Mouse (Mus musculus): ENCODE measurements around the gene 0610012G03Rik. TPM values are rescaled to one million over a fixed set of nuclear protein-coding genes. Genes with fewer than 3 reads are reported as not detected.

Gene 0610012G03Rik
- polyA plus RNA-seq, 1 experiment = 49.6 TPM

DNA sequence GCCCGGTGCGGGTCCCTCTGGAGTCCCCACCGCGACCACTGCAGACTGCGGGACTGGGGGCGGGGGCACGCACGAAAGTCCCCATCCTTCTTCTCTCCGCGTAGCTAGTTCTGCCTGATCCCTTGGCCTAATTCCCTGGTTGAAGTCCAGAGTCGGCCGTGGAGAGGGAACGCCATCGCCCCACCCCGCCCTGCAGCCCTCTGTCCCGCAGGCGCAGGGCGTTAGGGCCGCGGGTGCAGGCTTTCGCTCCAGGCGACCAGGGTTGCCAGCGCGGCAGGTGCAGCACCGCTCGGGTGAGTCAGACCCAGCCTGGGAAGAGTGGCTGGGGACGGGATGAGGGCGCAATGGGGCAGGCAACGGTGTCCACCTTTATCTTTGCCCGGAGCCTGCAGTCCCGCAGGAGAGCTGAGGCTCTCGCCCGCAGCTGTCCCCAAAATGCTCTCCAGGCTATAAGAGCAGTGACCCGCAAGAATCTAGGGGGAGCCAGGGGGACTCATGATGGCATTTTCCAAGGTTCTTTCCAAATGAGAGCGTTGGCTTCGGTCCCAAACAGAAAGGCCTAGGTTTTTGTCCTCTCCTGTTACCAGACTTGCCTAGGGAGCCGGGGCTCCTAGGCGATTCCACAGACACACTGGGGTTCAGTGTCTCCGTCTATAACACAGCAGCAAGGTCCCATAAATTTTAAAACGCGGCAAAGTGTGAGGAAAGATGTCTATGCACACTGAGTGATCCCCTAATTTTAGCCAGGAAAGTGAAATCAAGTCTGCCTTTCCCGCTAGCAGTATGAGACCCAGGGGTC, 14.3 kb downstream of the 0610012G03Rik start, which contains the start of gene Pigz:
TSS of gene Pigz (plus strand) at position 101 of the 799 bp plus-strand sequence.
- Histone ChIP-seq H3K4me1 (ENCODE audit: control insufficient read depth, insufficient read depth, low read length) (peaks cover 3% of the 10 kb centered on the region), H3K4me3 (replicated peaks; ENCODE audit: extremely low read depth, low read depth, low read length) (peak within 1 kb of the TSS; percentile 65)
- no peak for TF ChIP-seq CTCF (IDR thresholded peaks at IDR 0.05; ENCODE audit: insufficient read depth, low read length)
- no peak for TF ChIP-seq POLR2A (IDR thresholded peaks at IDR 0.05; ENCODE audit: borderline replicate concordance, extremely low read depth, low read depth, low read length)
- 14% methylated on average over 42 of the region's 42 CpGs for WGBS
- DNase-seq = peak; percentile 31

DNA sequence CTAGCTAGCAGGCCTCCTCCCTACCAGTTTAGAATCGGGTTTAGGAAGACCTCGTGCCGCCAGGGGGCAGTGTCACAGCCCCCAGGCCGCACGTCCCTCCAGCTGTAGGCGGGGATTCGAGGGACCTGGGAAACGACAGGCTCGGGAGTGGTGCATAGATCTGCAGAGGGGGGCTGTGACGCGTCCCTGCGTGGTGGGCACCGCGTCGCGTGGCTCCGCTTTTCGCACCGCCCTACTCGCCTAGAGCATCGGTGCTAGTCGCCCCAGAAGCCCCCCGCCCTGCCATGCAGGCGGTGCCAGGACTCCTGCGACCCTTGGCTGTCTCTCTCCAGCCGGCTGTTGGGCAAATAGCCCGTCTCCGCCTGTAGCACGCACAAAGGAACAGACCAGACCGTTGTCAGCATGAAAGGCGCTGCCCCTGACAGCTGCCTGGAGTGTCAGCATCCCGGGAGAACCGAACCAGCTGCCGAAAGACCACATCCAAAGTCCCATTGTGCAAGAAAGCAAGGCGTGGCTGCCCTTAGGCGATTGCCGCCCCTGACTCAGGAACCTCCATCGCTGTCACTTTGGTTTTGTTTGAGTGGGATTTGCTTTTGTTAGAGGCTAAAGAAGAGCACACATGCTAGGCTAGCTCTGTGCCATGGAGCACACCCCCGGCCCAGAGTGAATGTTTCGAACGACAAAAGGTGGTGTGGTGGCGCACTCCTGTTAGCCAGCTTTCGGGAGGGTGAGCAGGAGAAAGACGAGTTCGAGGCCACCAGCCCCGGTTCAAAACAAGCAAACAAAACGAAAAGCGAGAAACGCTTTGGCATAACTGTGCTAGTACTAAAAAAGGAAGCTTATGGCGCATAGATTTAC, 15.2 kb downstream of the 0610012G03Rik start:
- peaks cover 3% of the 10 kb centered on the region for H3K4me1 ChIP-seq (ENCODE audit: control insufficient read depth, insufficient read depth, low read length)
- peak; percentile 73 for DNase-seq
- H3K4me3 ChIP-seq (replicated peaks; ENCODE audit: extremely low read depth, low read depth, low read length) = peak overlapping the region; percentile 65
- TF ChIP-seq CTCF (IDR thresholded peaks at IDR 0.05; ENCODE audit: insufficient read depth, low read length) (peak; percentile 72), POLR2A (IDR thresholded peaks at IDR 0.05; ENCODE audit: borderline replicate concordance, extremely low read depth, low read depth, low read length) (no peak; the same call in 1 of the 2 replicates)
- 1% methylated on average over 50 of the region's 50 CpGs for WGBS

DNA sequence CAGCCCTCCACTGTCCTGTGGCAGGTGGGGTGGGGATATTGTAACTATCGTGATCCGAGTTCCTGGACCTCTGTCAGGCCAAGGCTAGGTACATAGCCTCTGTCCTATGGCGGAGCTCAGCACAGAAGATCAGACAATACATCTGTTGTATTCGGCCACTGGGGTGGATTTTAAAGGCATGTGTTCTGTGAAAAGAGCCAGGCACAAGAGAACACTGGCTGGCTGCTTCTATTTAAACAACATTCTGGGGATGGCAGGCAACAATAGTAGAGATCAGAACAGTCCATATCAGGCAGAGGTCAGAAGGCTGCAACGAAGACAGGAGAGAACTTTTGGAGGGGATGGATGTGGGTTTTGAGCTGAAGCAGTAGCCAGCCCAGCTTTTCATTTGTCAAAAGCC, 16.0 kb downstream of the 0610012G03Rik start:
- WGBS = 67% methylated on average over 5 of the region's 5 CpGs
- TF ChIP-seq POLR2A (IDR thresholded peaks at IDR 0.05; ENCODE audit: borderline replicate concordance, extremely low read depth, low read depth, low read length) (no peak), CTCF (IDR thresholded peaks at IDR 0.05; ENCODE audit: insufficient read depth, low read length) (no peak)
- Histone ChIP-seq H3K4me1 (ENCODE audit: control insufficient read depth, insufficient read depth, low read length) (peaks cover 3% of the 10 kb centered on the region), H3K4me3 (replicated peaks; ENCODE audit: extremely low read depth, low read depth, low read length) (no peak overlapping the region)
- no peak for DNase-seq

DNA sequence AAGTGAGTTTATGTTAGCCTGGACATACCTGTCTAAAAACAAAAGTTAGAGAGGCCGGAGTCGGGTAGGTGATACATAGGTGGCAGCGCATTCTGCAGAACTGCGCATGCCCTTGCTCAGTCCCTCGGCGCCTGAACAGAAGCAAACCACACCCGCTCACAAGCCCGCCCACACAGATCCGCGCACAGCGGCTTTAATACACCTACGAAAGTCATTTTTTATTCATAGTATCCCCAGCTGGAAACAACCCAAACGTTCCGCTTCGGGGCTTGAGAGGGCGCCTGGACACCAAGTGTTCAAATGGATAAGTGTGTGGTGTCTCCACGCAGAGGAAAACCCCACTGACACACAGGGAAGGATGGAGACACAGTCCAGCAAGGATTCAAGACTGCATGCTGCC, 17.0 kb downstream of the 0610012G03Rik start:
- H3K4me1 ChIP-seq (ENCODE audit: control insufficient read depth, insufficient read depth, low read length) = peaks cover 3% of the 10 kb centered on the region
- DNase-seq = no peak
- no peak for TF ChIP-seq POLR2A (IDR thresholded peaks at IDR 0.05; ENCODE audit: borderline replicate concordance, extremely low read depth, low read depth, low read length)
- H3K4me3 ChIP-seq (replicated peaks; ENCODE audit: extremely low read depth, low read depth, low read length) = no peak overlapping the region
- 72% methylated on average over 17 of the region's 17 CpGs for WGBS

DNA sequence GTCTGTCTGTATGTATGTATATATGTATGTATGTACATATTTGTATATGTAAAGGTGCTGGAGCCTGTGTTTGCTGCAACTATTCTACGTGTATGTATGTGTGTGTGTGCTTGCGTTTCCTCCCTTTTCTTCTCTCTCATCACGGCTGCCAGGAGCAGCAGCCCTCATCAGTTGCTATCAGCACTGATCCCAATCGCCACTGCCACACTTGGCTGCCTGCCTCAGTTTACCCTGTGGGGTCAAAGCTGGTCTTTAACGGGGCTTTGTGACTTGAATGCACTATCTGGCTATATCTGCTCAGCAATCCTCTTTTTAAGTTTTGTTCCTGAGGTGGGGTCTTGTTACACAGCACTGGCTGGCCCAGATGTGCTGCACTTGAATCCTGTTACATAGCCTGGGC, 20.9 kb downstream of the 0610012G03Rik start:
- no peak for TF ChIP-seq CTCF (IDR thresholded peaks at IDR 0.05; ENCODE audit: insufficient read depth, low read length)
- no peak for TF ChIP-seq POLR2A (IDR thresholded peaks at IDR 0.05; ENCODE audit: borderline replicate concordance, extremely low read depth, low read depth, low read length)
- H3K4me1 ChIP-seq (ENCODE audit: control insufficient read depth, insufficient read depth, low read length) = no peaks in the 10 kb centered on the region
- 81% methylated on average over 5 of the region's 5 CpGs for WGBS
- H3K4me3 ChIP-seq (replicated peaks; ENCODE audit: extremely low read depth, low read depth, low read length) = no peak overlapping the region
- no peak for DNase-seq

DNA sequence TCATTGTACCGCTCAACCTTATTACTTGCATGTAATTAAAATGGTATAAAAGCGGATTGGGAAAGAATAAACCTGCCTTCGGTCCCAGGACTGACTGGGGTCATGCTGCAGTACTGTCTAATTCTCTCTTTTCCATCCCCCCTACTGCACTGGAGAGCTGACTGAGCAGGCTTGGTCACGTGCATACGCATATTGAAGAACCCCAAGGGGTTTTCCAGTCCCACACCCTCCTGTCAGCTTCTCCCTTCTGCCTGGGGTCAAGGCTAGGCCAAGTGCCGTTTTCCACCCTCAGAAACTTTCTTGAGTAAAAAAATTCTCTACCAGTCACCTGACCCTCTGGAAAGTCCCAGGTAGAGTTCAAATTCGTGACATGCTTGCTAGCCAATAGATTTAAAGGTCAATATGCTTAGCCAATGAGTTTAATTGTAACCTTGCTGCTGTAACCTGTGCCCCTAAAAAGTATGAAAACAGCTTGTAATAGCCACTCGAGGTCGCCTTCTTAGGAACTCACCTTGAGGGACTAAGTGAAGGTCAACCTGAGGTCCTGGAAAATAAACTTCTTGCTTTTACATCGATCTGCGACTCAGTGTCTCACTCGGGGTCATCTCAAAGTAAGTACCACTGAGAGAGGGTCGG, 21.6 kb downstream of the 0610012G03Rik start:
- Histone ChIP-seq H3K4me1 (ENCODE audit: control insufficient read depth, insufficient read depth, low read length) (no peaks in the 10 kb centered on the region), H3K4me3 (replicated peaks; ENCODE audit: extremely low read depth, low read depth, low read length) (no peak overlapping the region)
- WGBS = 77% methylated on average over 13 of the region's 13 CpGs
- TF ChIP-seq CTCF (IDR thresholded peaks at IDR 0.05; ENCODE audit: insufficient read depth, low read length) (no peak), POLR2A (IDR thresholded peaks at IDR 0.05; ENCODE audit: borderline replicate concordance, extremely low read depth, low read depth, low read length) (no peak)
- no peak for DNase-seq

DNA sequence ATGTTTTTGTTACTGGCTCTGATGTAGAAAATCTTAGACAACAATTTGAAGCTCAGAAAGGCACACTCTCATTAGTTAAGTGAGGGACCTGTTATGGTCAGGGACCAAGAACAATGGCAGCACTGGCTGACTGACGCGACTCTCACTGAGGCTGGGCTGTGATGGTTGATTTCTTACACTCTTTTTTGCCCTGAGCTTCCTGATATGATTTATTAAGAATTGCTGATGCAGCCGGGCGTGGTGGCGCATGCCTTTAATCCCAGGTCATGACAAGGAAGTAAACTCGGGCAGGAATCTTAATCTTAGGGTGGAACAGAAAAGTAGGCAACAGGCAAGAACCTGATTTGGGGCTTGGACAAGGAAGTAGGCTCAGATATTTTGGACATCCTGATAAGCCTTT, 22.2 kb downstream of the 0610012G03Rik start:
- Histone ChIP-seq H3K4me3 (replicated peaks; ENCODE audit: extremely low read depth, low read depth, low read length) (no peak overlapping the region), H3K4me1 (ENCODE audit: control insufficient read depth, insufficient read depth, low read length) (no peaks in the 10 kb centered on the region)
- no peak for DNase-seq
- TF ChIP-seq CTCF (IDR thresholded peaks at IDR 0.05; ENCODE audit: insufficient read depth, low read length) (no peak), POLR2A (IDR thresholded peaks at IDR 0.05; ENCODE audit: borderline replicate concordance, extremely low read depth, low read depth, low read length) (no peak)
- 64% methylated on average over 6 of the region's 6 CpGs for WGBS

DNA sequence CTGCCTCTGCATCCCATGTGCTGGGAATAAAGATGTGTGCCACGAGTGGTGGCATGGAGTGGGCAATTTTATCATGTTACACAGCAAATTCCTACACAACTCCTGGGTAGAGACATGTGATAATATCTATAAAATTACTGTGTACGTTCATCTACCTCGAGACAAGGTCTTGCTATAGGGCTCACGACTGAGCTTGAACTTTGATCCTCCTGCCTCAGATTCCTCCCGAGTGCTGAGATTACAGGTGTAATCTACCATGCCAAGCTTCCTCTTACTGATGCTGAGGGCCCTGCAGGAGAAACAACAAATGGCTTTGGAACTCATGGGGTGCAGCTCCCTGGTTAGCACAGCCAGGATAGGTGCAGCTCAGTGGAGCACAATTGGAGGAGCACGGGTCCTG, 23.9 kb downstream of the 0610012G03Rik start:
- no peak for TF ChIP-seq CTCF (IDR thresholded peaks at IDR 0.05; ENCODE audit: insufficient read depth, low read length)
- H3K4me1 ChIP-seq (ENCODE audit: control insufficient read depth, insufficient read depth, low read length) = no peaks in the 10 kb centered on the region
- H3K4me3 ChIP-seq (replicated peaks; ENCODE audit: extremely low read depth, low read depth, low read length) = no peak overlapping the region
- DNase-seq = no peak
- 85% methylated on average over 6 of the region's 6 CpGs for WGBS

DNA sequence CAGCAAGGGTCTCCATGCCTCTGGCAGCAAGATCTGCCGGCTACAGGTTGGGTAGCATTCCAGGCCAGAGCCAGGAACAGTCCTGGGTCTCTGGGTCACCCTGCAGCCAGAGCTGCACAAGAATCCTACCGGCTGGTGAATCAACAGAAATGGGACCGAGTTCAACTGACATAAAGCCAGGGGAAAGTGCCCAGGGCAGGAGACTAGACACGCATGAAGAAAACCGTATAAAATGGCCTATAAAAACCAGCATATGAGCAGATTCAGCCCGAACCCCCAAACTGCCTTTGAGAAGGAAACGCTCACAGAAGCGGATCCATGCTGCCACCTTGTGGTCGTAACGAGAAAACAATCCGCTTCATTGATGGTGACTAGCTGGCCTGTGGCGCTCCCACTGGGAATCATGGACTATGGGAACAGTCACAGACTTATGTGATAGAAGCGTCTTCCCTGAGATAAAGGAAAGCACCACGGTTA, 30.0 kb downstream of the 0610012G03Rik start:
- no peak overlapping the region for H3K4me3 ChIP-seq (replicated peaks; ENCODE audit: extremely low read depth, low read depth, low read length)
- WGBS = 3% methylated on average over 14 of the region's 14 CpGs
- DNase-seq = peak; percentile 68
- H3K4me1 ChIP-seq (ENCODE audit: control insufficient read depth, insufficient read depth, low read length) = no peaks in the 10 kb centered on the region
- TF ChIP-seq CTCF (IDR thresholded peaks at IDR 0.05; ENCODE audit: insufficient read depth, low read length) (peak; percentile 91), POLR2A (IDR thresholded peaks at IDR 0.05; ENCODE audit: borderline replicate concordance, extremely low read depth, low read depth, low read length) (no peak)
